Mouse (Mus musculus) neutrophil, adult 5-6 weeks (primary cell): ENCODE measurements around the gene Swap70. TPM values are rescaled to one million over a fixed set of nuclear protein-coding genes. Genes with fewer than 3 reads are reported as not detected.

Experiments used
- ATAC-seq: fragments of 151-379, 151-347 bp; 2 replicates; pipeline ENCODE4 v1.8.0; 2017; ENCODE audit warnings: mild to moderate bottlenecking, moderate TSS enrichment; ENCODE audit not compliant: insufficient number of reproducible peaks, poor library complexity, low FRiP score, severe bottlenecking; ENCODE audit errors: extremely low read depth
- total RNA-seq: library from RNA; stranded (forward); fragments of 200-1000 nt; gene quantifications from 2 replicates; pipeline ENCODE4 v1.2.3, GENCODE M21; 2017

Gene Swap70
- total RNA-seq, 1 experiment from 2014 or later = 346 TPM

GRCm38 (mm10) chr7:110265796-110266195 lies 44.3 kb downstream of the Swap70 start:
- peak; percentile 81 for ATAC-seq

GRCm38 (mm10) chr7:110267014-110267413 lies 45.5 kb downstream of the Swap70 start:
- no peak for ATAC-seq

- ATAC-seq = 0 out of 2 replicates have a peak, but pooled peaks have one; percentile 23
Observed at GRCm38 (mm10) chr7:110267994-110268393, 46.5 kb downstream of the Swap70 start.

- no peak; the same call in 1 of the 2 replicates for ATAC-seq
Observed at GRCm38 (mm10) chr7:110268511-110268910, 47.0 kb downstream of the Swap70 start.

- no peak for ATAC-seq
Observed at GRCm38 (mm10) chr7:110269777-110270176, 48.3 kb downstream of the Swap70 start.

- peak; percentile 75 for ATAC-seq
Observed at GRCm38 (mm10) chr7:110270455-110270854, 48.9 kb downstream of the Swap70 start.

GRCm38 (mm10) chr7:110271814-110272213 lies 50.3 kb downstream of the Swap70 start:
- no peak for ATAC-seq

- no peak for ATAC-seq
Observed at GRCm38 (mm10) chr7:110272434-110272833, 50.9 kb downstream of the Swap70 start.

GRCm38 (mm10) chr7:110277734-110278245 lies 56.3 kb downstream of the Swap70 start:
- 0 out of 2 replicates have a peak, but pooled peaks have one; percentile 7 for ATAC-seq

- ATAC-seq = no peak
Observed at GRCm38 (mm10) chr7:110279183-110279582, 57.7 kb downstream of the Swap70 start.

- no peak for ATAC-seq
Observed at GRCm38 (mm10) chr7:110281435-110282256, 60.1 kb downstream of the Swap70 start.

GRCm38 (mm10) chr7:110282797-110283196 lies 61.3 kb downstream of the Swap70 start:
- peak; percentile 34; the same call in 1 of the 2 replicates for ATAC-seq

- no peak for ATAC-seq
Observed at GRCm38 (mm10) chr7:110283484-110284275, 62.2 kb downstream of the Swap70 start.

GRCm38 (mm10) chr7:110285076-110285848 lies 63.8 kb downstream of the Swap70 start:
- no peak for ATAC-seq

- ATAC-seq = no peak
Observed at GRCm38 (mm10) chr7:110285849-110286151, 64.3 kb downstream of the Swap70 start.

GRCm38 (mm10) chr7:110286198-110286732 lies 64.8 kb downstream of the Swap70 start:
- peak; percentile 62 for ATAC-seq

- ATAC-seq = peak; percentile 58; the same call in 1 of the 2 replicates
Observed at GRCm38 (mm10) chr7:110286838-110287475, 65.4 kb downstream of the Swap70 start.

- no peak for ATAC-seq
Observed at GRCm38 (mm10) chr7:110287476-110288071, 66.1 kb downstream of the Swap70 start.
